Mouse (Mus musculus): Measurements from ENCODE around the gene Alg10b.
A peak's percentile ranks its signal among the peaks of the same experiment; 100 is the strongest.
"Not testable (repeated sequence)": the region's sequence is repeated elsewhere in the genome, so short reads cannot be mapped to it uniquely, and the experiment has no call there.

Gene Alg10b

GRCm38 (mm10) chr15:90223969-90224750 is at the start of gene Alg10b:
Alg10b (plus strand) TSS chr15:90224311.
- DNase-seq, result peak; percentile 87

- DNase-seq, result not testable (repeated sequence)
These were observed 41.0 kb upstream of the Alg10b start for GRCm38 (mm10) chr15:90183108-90183507.

DNA sequence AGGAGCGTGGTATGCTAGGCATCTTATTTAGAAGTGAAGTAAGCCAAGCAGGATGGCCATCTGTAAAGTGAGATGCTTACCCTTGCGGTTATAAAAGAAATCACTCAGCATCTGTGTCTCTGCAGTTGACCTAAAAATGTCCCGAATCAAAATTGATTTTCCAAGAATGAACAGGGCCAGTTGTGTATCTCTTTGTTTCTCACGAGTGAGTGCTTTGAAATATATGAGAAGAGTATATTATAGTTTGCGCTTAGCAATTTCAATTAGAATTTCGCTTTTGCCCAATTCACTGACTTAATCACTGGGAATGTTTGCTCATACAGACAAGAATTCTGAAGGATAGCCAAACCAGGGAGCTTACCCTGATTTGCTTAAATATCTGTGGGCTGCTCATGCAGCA is 40.6 kb upstream of the Alg10b start:
- no peak for DNase-seq

DNA sequence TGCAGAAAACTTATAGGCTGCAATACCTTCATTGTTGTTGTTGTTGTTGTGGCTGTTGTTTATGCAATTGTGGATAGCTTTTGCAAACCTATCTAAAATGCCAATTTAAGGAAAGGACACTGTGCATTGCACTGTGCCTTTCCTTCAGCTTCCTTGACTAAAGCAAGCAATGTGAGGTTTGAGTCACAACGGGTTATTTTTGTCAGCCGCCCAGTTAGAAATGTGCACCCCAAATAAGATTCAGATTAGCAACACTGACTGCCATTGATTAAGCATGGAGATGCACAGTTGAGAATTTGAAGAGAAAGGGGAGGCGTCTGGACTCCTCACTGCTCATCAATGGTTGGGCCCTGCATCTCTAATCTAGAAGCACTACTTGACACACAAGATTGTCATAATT is 39.4 kb upstream of the Alg10b start:
- peak; percentile 20 for DNase-seq

GRCm38 (mm10) chr15:90189477-90189876 is 34.6 kb upstream of the Alg10b start:
- peak; percentile 2 for DNase-seq

GRCm38 (mm10) chr15:90213946-90214345 is 10.2 kb upstream of the Alg10b start:
- DNase-seq, result no peak

GRCm38 (mm10) chr15:90214913-90215312 is 9.2 kb upstream of the Alg10b start:
- peak; percentile 55 for DNase-seq

GRCm38 (mm10) chr15:90225058-90225575 is 1.0 kb downstream of the Alg10b start:
- DNase-seq, result no peak

- DNase-seq, result no peak
These were observed 13.5 kb downstream of the Alg10b start for GRCm38 (mm10) chr15:90237657-90238056.

GRCm38 (mm10) chr15:90244081-90244480 is 20.0 kb downstream of the Alg10b start:
- peak; percentile 52 for DNase-seq

GRCm38 (mm10) chr15:90249694-90250093 is 25.6 kb downstream of the Alg10b start:
- peak; percentile 19 for DNase-seq

DNA sequence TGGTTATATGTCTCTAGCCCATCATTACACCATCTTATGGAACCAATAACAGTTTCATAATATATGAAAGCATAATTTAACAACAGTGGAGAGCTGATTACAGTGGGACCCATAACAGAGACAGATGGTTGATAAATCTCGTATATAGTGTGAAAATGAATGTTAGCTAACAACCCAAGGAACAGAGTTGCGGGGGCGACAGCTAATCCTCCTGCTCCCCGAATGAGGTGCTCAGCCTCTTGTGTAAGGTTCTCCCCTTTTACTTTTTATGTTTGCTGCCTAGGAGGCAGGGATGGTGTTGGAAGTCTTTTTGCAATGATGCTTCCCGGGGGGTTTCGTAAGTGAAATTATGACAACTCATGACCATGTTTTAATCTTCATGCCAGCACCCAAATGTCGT is 58.8 kb downstream of the Alg10b start:
- DNase-seq, result peak; percentile 44
